ENCODE assay signal across 9 mouse cellular contexts in genomic region chr17:27797341-27797872, GRCm38 (mm10). TPM values are rescaled to one million over a fixed set of nuclear protein-coding genes. Genes with fewer than 3 reads are reported as not detected.
DNase-seq lines count a peak whose midpoint lies in the region; ATAC-seq and TF ChIP-seq lines count a peak whose summit lies in the region.
"Had no signal": no experiment of that assay in that cellular context is flagged by ENCODE, and none has a peak within 500 bp of the region (broad histone marks: within the 10 kb centered on the region; RNA-seq: fewer than 3 reads in every experiment).

No protein-coding gene starts in this region.

- TF ChIP-seq CTCF in stomach, postnatal 0 days (IDR thresholded peaks at IDR 0.05; ENCODE audit: low read depth): no peak

- H3K4me1 ChIP-seq in forebrain, embryonic 12.5 days: peaks cover 42% of the 10 kb centered on the region
- H3K4me1 ChIP-seq in stomach, postnatal 0 days (replicated peaks; ENCODE audit: control insufficient read depth, insufficient read depth): peaks cover 11% of the 10 kb centered on the region

- no peaks in the 10 kb centered on the region for H3K9me3 ChIP-seq in forebrain, embryonic 12.5 days
- H3K9me3 ChIP-seq in stomach, postnatal 0 days (ENCODE audit: control insufficient read depth, low read length): no peaks in the 10 kb centered on the region

- peak overlapping the region; percentile 47 for H3K9ac ChIP-seq in forebrain, embryonic 12.5 days
- peak overlapping the region; percentile 24 for H3K9ac ChIP-seq in stomach, postnatal 0 days (ENCODE audit: low read length)

- ATAC-seq in forebrain, embryonic 12.5 days (ENCODE audit: low FRiP score): peak; percentile 56
- ATAC-seq in megakaryocyte-erythroid progenitor cell, adult 5-6 weeks (replicated peaks; ENCODE audit: low FRiP score, low TSS enrichment, poor library complexity, severe bottlenecking): peak; percentile 79
- peak; percentile 76 for ATAC-seq in stomach, postnatal 0 days (ENCODE audit: low FRiP score, low TSS enrichment)

- peak overlapping the region; percentile 10; the same call in 1 of the 2 replicates for H3K4me3 ChIP-seq in forebrain, embryonic 12.5 days (replicated peaks)
- H3K4me3 ChIP-seq in stomach, postnatal 0 days (ENCODE audit: low read depth, low read length): peak overlapping the region; percentile 6; the same call in 1 of the 2 replicates
- H3K4me3 ChIP-seq: left cerebral cortex, adult 2 months had no signal

- WGBS in forebrain, embryonic 12.5 days: 33% methylated on average over 11 of the region's 11 CpGs
- 22% methylated on average over 11 of the region's 11 CpGs for WGBS in stomach, postnatal 0 days

- H3K4me2 ChIP-seq in forebrain, embryonic 12.5 days: peak overlapping the region; percentile 30
- H3K4me2 ChIP-seq in stomach, postnatal 0 days (replicated peaks; ENCODE audit: low read depth): peak overlapping the region; percentile 42

- no peak for TF ChIP-seq EP300 in stomach, postnatal 0 days (optimal IDR thresholded peaks at IDR 0.05)

- H3K27ac ChIP-seq in forebrain, embryonic 12.5 days: peak overlapping the region; percentile 94
- peak overlapping the region; percentile 86 for H3K27ac ChIP-seq in stomach, postnatal 0 days (replicated peaks)
- H3K27ac ChIP-seq: left cerebral cortex, adult 2 months had no signal

- DNase-seq in right cerebral cortex, adult 2 months (ENCODE audit: low spot score in 2 of 2): peak; percentile 21 to 27
- DNase-seq in right cerebral cortex, postnatal 14 days: no peak
- DNase-seq in heart, postnatal 4 days: peak; percentile 62
- peak; percentile 40 for DNase-seq in layer of hippocampus, adult 9-11 months
- peak; percentile 87 for DNase-seq in stomach, postnatal 0 days (ENCODE audit: low spot score)
- DNase-seq in frontal cortex, postnatal 25 days (ENCODE audit: low spot score in 2 of 2): no peak

- peaks cover 8% of the 10 kb centered on the region for H3K36me3 ChIP-seq in forebrain, embryonic 12.5 days (replicated peaks)
- 0 out of 2 replicates have a peak, but pooled peaks cover 3% of the 10 kb centered on the region for H3K36me3 ChIP-seq in stomach, postnatal 0 days (ENCODE audit: control insufficient read depth, insufficient read depth, low read length)

- H3K27me3 ChIP-seq in forebrain, embryonic 12.5 days: no peaks in the 10 kb centered on the region
- no peaks in the 10 kb centered on the region for H3K27me3 ChIP-seq in stomach, postnatal 0 days (ENCODE audit: control insufficient read depth, insufficient read depth, low read length)

RNA-seq across cellular contexts. Expression of gene D17Wsu92e, which starts 23.0 kb away (rescaled TPM):
- polyA plus RNA-seq in forebrain, embryonic 12.5 days (2016; fragmentation: Nextera tagmentation; extraction: Ambion mirVana): 11.1 and 11.4 TPM in 2 replicates
- 100 to 1,000 TPM; 104 to 107 TPM for total RNA-seq in heart, postnatal 4 days (2021)
- total RNA-seq in megakaryocyte-erythroid progenitor cell, adult 5-6 weeks (2014; fragmentation: Nextera tagmentation): 66.2 and 76.6 TPM in 2 replicates
- total RNA-seq in megakaryocyte-erythroid progenitor cell, adult 5-6 weeks (2017): 90.1 and 90.5 TPM in 2 replicates
- polyA plus RNA-seq in stomach, postnatal 0 days (2015; fragmentation: Nextera tagmentation; extraction: Ambion mirVana): 23.3 and 25.4 TPM in 2 replicates

RNA-seq across cellular contexts. Expression of gene Snrpc, which starts 40.5 kb away (rescaled TPM):
- polyA plus RNA-seq in forebrain, embryonic 12.5 days (2016; fragmentation: Nextera tagmentation; extraction: Ambion mirVana): 367 and 371 TPM in 2 replicates
- 100 to 1,000 TPM in 1 of 2 experiments, 10 to 100 TPM in 1; 94.2 to 102 TPM for total RNA-seq in heart, postnatal 4 days (2021)
- 160 and 260 TPM in 2 replicates for total RNA-seq in megakaryocyte-erythroid progenitor cell, adult 5-6 weeks (2014; fragmentation: Nextera tagmentation)
- total RNA-seq in megakaryocyte-erythroid progenitor cell, adult 5-6 weeks (2017): 123 and 157 TPM in 2 replicates
- polyA plus RNA-seq in stomach, postnatal 0 days (2015; fragmentation: Nextera tagmentation; extraction: Ambion mirVana): 163 and 179 TPM in 2 replicates

RNA-seq across cellular contexts. Expression of gene Uhrf1bp1, which starts 58.8 kb away (rescaled TPM):
- polyA plus RNA-seq in forebrain, embryonic 12.5 days (2016; fragmentation: Nextera tagmentation; extraction: Ambion mirVana): 10.0 and 10.5 TPM in 2 replicates
- total RNA-seq in heart, postnatal 4 days (2021): 10 to 100 TPM; 20.7 to 21.9 TPM
- 28.6 and 28.8 TPM in 2 replicates for total RNA-seq in megakaryocyte-erythroid progenitor cell, adult 5-6 weeks (2014; fragmentation: Nextera tagmentation)
- 14.1 and 15.1 TPM in 2 replicates for total RNA-seq in megakaryocyte-erythroid progenitor cell, adult 5-6 weeks (2017)
- 1.3 and 1.4 TPM in 2 replicates for polyA plus RNA-seq in stomach, postnatal 0 days (2015; fragmentation: Nextera tagmentation; extraction: Ambion mirVana)

Comparison
In these comparisons a context has a peak if more than half of its experiments do, and no peak if none do; other contexts are left out.
1. DNase-seq: peak in right cerebral cortex, adult 2 months (2 of 2), heart, postnatal 4 days (single experiment), layer of hippocampus, adult 9-11 months (single experiment) and stomach, postnatal 0 days (single experiment); none in right cerebral cortex, postnatal 14 days (single experiment) and frontal cortex, postnatal 25 days (0 of 2).
2. Peak in every context shown above with its lines, with median percentiles within 50 percentile points of each other: ATAC-seq.